Mouse (Mus musculus): ENCODE measurements around the gene Zfyve16.

DNA sequence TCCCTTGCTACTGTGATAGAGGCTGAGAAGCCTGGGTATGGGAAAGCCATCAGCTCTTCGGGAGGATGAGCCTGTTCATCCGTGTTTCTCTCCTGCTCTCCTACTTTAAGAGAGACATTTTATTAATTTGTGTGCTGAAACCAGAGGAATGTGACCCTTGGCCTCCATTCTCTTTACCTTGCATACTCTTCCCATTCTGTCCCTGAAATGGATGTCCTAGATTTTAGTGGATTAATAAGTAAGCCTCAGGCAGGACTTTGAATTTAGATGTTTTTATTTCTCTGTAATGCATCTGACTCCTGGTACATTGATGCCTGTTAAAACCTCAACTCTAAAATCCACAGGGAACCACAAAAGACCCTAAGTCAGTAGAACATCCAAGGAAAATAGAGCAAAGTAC is 61.3 kb downstream of the Zfyve16 start:
- TF ChIP-seq CTCF (IDR thresholded peaks at IDR 0.05) (no peak), EP300 (IDR thresholded peaks at IDR 0.05) (no peak)

All from lung, postnatal 0 days (tissue).